Mouse (Mus musculus) heart, postnatal 14 days (tissue): ENCODE results near the gene Selenop. TPM values are rescaled to one million over a fixed set of nuclear protein-coding genes. Genes with fewer than 3 reads are reported as not detected.

Experiments
- total RNA-seq, 2 experiments: library from RNA; stranded (reverse); gene quantifications; 2 replicates each; pipeline ENCODE4 v1.2.3; 2021

The Selenop gene
- total RNA-seq, 2 experiments from 2014 or later, result 304 to 322 TPM

Other genes with a start within 250 kb of the Selenop start
- under 1 TPM; 0.22 to 0.36 TPM for gene Ccdc152, start 35.0 kb downstream of the Selenop start, total RNA-seq